Mouse (Mus musculus) Muller cell, postnatal 12 days (primary cell): ENCODE data around the gene Sppl2b.

Experiments used
- DNase-seq: peaks from one replicate; pipeline ENCODE4 v3.0.0-alpha.2; 2015; ENCODE audit errors: inconsistent ontology term

Gene Sppl2b

GRCm38 (mm10) chr10:80845055-80845693 is 9.9 kb upstream of the Sppl2b start:
- no peak for DNase-seq

DNA sequence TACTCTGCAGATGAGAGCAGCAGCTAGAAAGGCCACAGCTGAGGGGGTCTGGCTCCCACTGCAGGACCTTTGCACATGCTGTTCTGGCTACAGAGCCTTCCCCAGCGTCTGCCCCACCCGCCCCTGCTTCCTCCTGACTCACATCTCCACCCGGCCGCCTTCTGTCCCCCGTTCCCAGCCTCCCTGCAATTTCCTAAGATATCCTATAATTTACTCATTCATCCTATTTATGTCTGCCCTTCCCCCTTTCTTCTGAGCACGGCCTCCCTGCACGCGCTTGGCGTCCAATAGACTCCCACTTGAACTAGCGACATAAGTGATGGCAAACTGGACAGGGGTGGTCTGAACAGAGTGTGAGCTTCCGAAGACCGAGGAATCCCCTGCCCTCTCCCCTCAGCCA is 9.3 kb upstream of the Sppl2b start:
- DNase-seq = no peak

DNA sequence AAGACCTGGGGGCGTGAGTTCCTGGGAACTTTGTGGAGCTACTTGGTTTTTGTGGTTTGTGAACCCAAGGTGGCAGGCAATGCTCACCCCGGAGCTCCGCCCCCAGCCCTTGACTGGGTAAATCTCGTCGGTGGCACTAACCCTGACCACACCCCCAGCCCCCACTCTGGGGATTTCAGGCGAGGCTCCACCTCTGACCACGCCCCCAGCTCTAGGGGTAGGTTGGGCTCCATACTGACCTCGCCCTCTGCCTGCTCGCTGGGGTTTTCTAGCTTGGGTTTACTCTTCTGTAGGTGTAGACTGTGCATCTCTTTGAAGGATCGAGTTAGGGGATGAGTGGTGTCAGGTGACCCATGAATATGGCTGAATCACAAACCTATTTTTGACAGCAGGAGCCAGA is 6.5 kb upstream of the Sppl2b start:
- DNase-seq = peak; percentile 77

GRCm38 (mm10) chr10:80855749-80856073 is 636 bp downstream of the Sppl2b start:
- DNase-seq = no peak

GRCm38 (mm10) chr10:80856267-80856666 is 1.2 kb downstream of the Sppl2b start:
- peak; percentile 36 for DNase-seq

DNA sequence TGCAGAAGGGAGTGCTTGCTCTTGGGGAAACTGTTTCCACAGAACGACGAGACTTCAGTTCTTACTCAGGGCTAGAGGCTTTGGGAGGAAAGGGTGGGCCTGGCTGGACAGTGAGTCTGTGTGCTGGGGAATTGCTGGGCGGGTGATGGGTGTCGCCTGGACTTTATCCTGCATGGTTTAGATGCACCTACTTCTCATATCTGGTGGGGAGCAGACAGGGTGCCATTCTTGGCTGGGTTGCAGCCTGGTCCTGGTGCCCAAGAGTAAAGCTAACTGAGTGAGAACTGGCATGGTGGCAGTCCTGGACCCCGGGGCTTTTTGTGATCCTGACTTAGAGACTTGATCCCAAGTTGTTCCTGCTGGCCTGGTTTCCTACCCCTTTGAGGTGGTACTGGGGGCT is 1.8 kb downstream of the Sppl2b start:
- no peak for DNase-seq

DNA sequence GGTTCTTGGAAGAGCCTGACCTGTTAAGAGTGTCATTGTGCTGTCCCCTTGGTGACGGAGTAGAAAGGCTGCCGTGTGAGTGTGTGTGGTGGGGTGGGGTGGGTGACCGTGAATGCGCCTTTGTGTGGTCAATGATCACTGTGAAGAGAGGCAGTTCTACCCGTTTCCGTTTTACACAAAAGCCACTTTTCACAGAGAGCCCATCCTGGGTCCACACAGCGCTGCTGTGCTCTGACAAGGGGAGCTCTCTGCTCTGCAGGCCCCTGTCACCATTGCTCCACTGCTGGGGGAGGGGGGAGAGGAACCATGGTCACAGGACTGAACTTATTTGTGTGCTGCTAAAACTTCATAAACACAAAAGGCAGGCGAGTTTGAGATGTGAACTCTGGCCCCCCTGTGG is 2.3 kb downstream of the Sppl2b start:
- DNase-seq = no peak

DNA sequence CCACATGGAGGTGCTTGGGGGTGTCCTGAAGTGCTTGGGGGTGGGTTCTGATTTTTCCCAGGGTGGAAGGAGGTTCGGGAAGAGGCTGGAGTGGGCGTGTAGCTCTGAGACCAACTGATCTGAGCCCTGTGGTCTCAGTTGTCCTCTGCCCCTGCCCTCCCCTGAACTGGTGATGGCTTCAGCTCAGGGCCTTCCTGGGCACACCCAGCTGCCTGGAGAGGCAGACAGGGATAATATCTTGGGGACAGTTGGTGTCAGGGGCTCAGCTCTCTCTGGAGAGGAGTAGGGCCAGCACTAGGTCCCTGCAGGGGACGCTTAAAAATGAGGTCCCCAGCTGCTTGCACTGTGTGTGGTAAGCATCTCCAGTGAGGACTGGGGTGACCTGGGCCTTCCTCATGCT is 2.8 kb downstream of the Sppl2b start:
- no peak for DNase-seq

DNA sequence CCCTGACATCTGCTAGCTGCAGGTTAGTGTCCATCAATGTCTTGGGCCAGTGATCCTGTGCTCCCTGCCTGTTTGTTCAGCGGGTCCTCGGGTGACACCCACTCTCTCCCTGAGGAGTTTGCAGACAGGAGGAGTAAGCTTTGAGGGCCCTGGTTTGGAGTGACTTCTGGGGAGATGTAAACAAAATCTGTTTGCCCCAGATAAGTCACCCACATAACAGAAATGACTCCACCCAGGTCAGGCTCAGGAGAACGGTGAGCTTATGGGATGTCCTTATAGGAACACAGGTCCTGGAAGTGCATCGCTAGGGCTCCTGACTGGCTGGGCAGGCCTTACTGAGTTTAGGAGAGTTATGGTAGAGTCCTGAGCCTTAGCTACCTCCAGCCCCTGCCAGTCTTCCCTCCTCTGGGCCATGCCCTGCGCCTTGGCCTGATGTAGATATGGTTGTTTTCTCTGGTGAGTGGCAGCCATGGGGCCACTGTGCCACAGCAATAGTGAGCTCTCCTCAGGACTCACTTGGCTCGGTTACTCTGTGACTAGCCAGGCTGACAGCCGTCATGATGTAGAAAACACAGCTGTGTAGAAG is 3.4 kb downstream of the Sppl2b start:
- no peak for DNase-seq

GRCm38 (mm10) chr10:80862305-80862704 is 7.2 kb downstream of the Sppl2b start:
- DNase-seq = no peak

DNA sequence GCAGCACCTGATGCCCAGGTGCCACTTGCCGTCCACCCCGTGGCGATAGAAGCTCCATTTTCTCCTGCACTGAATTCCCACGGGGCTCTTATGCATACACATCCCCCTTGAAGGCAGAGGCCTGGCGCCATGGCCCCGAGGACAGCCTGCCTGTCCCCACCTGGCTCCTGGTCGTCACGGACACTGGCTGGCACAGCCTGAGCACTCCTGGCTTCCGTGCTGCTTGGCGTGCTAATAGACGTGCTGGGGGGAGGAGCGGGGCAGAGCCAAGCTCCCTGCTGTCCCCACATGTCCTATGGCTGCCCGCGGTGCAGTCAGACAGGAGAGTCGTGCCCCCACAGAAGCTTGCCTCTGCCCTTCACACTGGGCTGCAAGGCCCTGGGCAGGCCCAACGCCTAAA is 9.4 kb downstream of the Sppl2b start:
- DNase-seq = no peak

- no peak for DNase-seq
Observed at GRCm38 (mm10) chr10:80870993-80871392, 15.9 kb downstream of the Sppl2b start.

DNA sequence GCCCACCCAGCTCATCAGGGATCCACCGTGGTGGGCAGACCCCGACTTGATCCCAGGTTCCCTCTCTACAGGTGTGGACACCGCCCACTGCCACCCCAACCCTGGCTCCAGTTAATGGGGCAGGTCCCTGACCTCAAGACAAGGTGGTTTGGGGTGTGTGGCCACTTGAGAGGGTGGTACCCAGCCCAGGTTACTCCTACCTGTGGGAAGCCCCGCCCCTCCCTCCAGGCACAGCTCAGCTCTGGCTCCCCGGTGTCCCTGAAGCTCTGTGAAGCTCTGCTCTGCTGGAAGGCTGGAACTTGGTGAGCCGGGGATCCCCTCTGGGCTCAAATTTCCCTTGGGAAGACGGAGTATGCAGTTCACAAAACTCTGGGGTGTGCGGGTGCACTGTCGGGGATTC is 16.5 kb downstream of the Sppl2b start, which contains the start of gene Tmprss9:
Gene Tmprss9 (plus strand): TSS at position 268 of the 400 bp plus-strand sequence.
- no peak for DNase-seq

- DNase-seq = no peak
Observed at GRCm38 (mm10) chr10:80874035-80874434, 19.0 kb downstream of the Sppl2b start.

- DNase-seq = no peak
Observed at GRCm38 (mm10) chr10:80876028-80876427, 21.0 kb downstream of the Sppl2b start.

DNA sequence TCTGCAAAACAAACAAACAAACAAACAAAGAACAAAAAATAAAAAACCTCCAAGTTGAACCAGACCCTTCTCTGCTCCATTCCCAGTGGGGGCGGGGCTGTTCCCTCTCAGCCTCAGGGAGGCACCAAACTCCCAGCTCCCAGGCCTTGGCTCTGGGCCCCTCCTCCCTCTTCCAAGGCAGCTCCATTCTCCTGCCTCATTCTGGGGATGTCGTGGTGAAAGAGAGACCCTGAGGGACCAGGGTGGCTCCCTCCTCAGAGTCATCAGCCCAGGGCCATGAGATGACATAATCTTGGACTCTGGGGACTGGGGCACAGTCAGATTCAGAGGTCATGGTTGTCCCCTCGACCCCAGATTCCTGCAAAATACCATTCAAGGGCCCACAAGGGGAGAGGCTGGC is 21.5 kb downstream of the Sppl2b start:
- no peak for DNase-seq

DNA sequence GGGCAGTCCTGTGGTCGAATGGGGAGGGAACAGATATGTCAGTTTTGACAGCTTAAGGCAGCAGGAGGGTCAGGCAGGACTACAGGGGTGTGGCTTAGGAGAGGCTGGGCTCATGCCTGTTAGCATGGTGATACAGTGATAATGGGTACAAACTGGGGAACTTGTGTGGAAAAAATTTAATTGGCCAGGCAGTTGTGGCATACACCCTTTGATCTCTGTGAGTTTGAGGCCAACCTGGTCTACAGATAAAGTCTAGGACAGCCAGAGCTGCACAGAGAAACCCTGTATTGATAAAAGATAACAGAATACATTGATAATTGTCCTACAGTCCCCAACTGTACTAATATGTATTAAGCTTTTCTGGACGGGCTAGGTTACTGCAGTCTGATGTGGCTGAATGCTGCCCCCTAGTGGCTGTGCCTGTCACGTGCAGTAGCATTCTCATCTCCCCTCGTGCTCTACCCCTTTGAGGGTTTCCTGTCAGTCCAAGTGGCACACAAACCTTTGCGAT is 25.1 kb downstream of the Sppl2b start:
- DNase-seq = peak; percentile 40

DNA sequence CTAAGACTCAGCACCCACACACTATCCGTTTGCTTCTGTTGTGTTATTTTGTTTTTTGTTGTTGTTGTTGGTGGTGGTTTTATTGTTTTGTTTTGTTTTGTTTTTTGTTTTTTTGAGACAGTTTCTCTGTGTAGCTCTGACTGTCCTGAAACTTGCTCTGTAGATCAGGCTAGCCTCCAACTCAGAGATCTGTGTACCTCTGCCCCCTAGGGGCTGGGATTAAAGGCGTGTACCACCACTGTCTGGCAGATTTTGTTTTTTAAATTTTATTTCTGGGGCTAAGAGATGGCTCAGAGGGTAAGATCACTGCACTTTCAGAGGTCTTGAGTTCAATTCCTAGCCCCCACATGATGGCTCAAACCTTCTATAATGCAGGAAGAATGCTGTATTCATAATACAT is 25.8 kb downstream of the Sppl2b start:
- no peak for DNase-seq

- DNase-seq = peak; percentile 56
Observed at GRCm38 (mm10) chr10:80881301-80881700, 26.2 kb downstream of the Sppl2b start.

- no peak for DNase-seq
Observed at GRCm38 (mm10) chr10:80887181-80887580, 32.1 kb downstream of the Sppl2b start.

GRCm38 (mm10) chr10:80895100-80895499 is 40.0 kb downstream of the Sppl2b start:
- no peak for DNase-seq

GRCm38 (mm10) chr10:80895697-80896096 is 40.6 kb downstream of the Sppl2b start:
- DNase-seq = no peak

DNA sequence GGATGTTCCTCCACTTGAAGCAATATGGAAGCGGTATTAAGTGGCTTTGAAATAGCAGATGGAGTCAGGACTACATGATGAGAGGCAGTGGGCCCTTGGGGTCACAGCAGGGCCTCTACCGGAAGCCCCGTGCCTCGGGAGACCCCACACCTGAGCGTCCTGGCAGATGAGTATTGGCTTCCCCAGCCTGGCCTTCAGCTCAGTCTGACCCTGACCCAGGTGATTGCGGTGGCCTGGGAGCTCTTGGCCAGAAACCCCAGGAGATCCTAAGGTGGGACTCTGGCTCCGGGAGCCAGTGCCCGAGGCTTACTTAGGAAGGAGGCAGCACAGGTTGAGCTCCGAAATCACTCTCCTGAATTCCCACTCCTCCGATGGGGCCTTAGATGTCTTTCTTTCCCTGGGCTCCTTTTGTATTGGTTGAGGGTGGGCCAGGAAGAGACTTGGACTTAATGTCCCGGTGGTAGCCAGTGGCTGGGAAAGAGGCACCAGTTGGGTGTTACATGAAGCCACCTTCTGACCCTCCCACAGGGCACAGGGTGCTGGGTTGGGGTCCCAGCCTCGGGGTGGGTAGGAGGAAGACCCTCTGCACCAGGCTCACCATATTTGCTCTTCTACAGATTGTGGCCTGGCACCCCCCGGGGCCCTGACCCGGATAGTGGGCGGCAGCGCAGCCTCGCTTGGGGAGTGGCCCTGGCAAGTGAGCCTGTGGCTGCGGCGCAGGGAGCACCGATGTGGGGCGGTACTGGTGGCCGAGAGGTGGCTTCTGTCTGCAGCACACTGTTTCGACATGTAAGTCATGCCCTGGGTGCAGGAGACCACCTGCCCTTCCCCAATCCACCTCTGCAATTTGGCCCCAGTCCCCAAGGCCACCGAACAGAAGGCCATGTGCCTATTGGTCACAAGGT is 41.8 kb downstream of the Sppl2b start:
- no peak for DNase-seq
